Mouse (Mus musculus): ENCODE data around the gene Ssx2ip.
"Not testable (repeated sequence)": the region's sequence is repeated elsewhere in the genome, so short reads cannot be mapped to it uniquely, and the experiment has no call there.

The Ssx2ip gene

DNA sequence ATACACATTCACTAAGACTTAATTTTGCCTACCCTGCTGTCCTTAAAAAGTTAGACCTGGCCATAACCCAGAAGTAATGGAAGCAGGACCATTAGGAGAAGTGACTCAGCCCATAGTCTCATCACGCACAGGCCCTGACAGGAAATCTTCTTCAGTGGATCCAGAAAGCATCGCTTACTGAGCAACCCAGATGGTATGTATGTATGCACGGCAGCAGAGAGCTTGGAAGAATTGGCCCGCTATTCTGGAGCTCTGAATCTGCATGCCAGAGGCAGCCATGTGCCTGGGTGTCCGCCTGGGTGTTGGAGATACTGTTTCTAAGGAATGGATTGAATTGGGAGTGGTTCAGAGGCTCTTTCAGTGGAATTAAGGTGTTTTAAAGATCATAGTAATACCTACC, 5.2 kb upstream of the Ssx2ip start:
- DNase-seq (ENCODE audit: inconsistent age in 2 of 2, low spot score in 1 of 2), result no peak

- no peak for DNase-seq (ENCODE audit: inconsistent age in 2 of 2, low spot score in 1 of 2)
These were observed 672 bp upstream of the Ssx2ip start for GRCm38 (mm10) chr3:146403770-146404169.

DNA sequence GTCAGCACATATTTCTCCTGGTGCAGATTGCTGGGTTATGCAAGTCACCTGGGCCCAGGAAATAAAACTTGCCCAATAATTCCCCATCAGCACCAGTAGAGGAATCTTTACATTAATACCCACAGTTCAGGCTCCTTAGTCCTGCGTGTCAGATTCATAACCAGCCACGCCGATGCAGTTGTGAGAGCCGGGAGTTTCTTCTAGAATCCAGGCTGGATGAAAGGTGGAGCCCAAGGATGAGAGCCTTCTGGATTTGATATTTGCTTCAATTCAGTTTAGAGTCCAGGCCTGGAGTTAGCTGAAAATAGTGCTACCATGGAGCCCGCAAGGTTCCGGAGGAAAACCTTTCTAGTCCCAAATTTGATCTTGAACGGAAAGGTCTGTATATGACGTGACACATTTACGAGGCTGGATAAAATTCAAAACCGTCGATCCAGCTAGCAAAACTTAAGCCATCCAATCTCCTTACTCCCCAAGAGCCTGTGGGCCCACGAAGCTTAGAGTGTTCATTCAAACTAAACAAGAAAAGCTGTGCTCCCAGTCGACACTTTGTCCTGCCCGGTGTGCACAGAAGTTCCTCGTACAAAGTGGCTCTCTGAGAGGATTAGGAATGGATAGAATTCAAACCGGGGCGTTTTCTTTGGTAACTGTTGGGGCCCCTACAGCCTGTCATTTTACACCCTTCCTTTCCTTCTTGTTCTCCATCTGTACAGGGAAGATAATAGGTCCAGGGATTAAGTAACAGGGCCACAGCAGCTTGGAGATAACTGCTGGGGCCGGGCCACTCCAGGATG, 968 bp downstream of the Ssx2ip start:
- DNase-seq (ENCODE audit: inconsistent age in 2 of 2, low spot score in 1 of 2), result no peak

DNA sequence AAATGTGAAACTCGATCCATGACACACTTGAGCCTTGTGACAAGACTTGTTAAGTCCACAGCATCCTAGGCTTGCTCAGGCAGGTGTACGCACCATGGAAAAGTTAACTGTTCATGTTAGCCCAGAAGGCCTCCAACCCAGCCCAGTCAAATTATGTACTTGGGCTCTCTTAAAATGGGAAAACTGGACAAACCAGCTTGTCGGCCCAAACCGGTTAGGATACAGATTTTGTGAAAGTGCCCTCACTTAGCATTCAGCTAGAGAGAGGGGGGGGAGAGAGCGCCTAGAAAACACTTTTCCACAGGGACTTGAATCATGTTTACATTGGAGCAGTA, 1.5 kb downstream of the Ssx2ip start:
- no peak for DNase-seq (ENCODE audit: inconsistent age in 2 of 2, low spot score in 1 of 2)

GRCm38 (mm10) chr3:146407086-146407721, 2.8 kb downstream of the Ssx2ip start:
- DNase-seq (ENCODE audit: inconsistent age in 2 of 2, low spot score in 1 of 2), result no peak

DNA sequence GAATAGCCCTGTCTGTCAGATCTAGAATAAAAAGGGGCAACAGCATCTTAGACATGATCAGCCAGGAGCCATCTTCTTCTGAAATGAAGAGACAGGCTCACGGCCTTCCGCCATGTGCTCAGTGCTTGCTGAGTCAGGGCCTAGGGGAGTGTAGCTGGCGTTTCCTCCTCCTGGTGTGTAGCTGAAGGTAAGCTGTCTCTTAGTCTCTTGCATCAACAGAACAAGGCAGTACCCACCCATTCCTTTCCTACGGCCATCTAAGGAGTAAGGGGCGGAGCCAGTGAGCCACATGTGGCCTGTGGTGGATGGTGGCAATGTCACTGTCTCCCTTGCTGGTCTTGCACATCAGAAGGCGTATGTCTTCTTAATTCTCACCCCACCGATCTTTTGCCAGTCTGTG, 5.7 kb downstream of the Ssx2ip start:
- no peak for DNase-seq (ENCODE audit: inconsistent age in 2 of 2, low spot score in 1 of 2)

DNA sequence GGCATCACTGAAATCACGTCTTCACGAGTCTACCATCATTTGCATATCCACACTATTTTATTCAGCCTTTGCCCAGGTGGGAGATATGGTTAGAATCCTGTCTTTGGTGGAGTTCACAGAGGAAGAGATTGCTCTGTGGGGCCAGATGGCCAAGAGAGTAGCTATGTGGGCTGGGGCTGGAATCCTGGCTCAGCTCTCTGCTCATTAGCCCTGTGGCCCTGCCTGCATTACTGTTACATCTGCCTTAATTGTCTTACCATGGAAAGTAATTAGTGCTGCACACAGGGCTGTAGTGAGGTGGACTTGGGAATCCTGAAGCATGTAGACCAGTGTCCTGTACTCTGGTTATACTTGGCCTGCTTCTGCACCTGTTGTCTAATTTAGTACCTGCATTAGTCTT, 7.6 kb downstream of the Ssx2ip start:
- DNase-seq (ENCODE audit: inconsistent age in 2 of 2, low spot score in 1 of 2), result no peak

DNA sequence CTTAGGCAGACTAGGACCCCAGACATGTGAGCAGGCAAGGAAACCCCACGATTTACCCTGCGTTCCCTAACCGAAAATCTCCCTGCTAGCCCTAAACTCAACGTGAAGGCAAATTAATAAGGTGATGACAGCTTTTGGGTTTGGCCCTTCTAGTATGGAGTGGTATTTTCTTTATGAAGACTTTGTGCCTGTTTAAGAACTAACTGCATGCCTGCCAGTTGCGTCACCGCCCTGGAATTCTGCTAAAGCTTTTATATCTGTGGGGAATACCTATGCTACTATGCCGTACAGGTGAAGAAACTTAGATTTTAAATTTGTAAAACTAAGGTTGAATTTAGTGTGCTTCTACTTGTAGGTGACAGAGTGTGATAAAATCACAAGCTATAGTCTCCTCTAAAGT, 8.0 kb downstream of the Ssx2ip start:
- no peak for DNase-seq (ENCODE audit: inconsistent age in 2 of 2, low spot score in 1 of 2)

DNA sequence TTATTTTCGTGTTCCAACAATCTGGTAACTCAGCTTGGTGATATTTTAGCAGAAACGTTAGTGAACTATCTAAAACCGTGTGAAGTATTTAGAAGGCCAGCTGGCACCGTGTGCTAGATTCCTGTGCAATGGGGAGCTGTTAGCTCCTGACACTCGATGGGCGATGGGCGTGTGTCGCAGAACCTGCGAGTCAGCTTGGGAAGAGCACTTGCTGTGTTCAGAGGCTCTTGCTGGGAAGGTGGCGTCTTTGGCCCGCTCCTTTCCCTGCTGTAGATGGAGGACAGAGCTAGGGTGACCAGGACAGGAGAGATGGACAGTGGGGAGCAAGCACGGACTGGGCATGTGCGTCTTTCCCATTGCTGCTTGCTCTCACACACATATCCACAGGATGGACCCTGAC, 8.6 kb downstream of the Ssx2ip start:
- DNase-seq (ENCODE audit: inconsistent age in 2 of 2, low spot score in 1 of 2), result no peak

DNA sequence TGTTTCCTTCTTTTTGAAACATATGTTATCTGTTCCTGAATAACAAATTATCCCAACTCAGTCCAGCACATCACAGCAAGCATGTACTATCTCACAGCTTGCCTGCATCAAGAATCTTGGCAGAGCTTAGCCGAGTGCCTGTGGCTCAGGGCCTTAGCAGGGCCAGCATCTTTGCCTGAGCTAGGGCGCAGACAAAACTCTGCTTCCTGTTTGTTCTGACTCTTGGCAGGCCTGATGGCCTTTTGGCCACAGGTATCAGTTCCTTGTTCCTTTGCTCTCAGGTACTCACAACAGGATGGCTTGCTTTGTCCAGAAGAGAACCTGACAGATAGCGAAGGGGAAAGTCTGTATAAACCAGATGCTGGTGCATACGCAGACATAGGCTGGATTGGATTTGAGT, 9.6 kb downstream of the Ssx2ip start:
- DNase-seq (ENCODE audit: inconsistent age in 2 of 2, low spot score in 1 of 2), result no peak

DNA sequence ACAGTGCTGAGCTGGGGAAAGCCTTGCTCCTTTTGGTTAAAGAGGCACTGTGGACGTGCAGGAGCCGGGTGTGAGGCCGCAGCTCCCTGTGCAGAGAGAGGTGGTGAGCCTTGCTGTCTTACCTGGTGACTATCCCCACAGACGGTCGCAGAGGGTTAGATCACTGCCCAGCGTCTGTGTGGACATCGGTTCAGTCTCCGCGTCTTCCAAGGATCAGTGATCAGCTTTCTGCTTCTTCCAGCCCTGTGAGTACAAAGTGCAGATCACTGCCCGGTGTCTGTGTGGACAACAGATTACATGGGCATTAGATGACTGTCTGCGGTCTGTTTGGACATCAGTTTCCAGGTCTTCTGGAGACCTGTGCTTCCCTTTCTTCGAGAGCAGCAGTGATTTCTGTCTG, 10.1 kb downstream of the Ssx2ip start:
- no peak for DNase-seq (ENCODE audit: inconsistent age in 2 of 2, low spot score in 1 of 2)

- no peak for DNase-seq (ENCODE audit: inconsistent age in 2 of 2, low spot score in 1 of 2)
These were observed 13.4 kb downstream of the Ssx2ip start for GRCm38 (mm10) chr3:146417873-146418272.

- no peak for DNase-seq (ENCODE audit: inconsistent age in 2 of 2, low spot score in 1 of 2)
These were observed 14.5 kb downstream of the Ssx2ip start for GRCm38 (mm10) chr3:146418901-146419300.

- no peak for DNase-seq (ENCODE audit: inconsistent age in 2 of 2, low spot score in 1 of 2)
These were observed 15.1 kb downstream of the Ssx2ip start for GRCm38 (mm10) chr3:146419534-146419933.

- DNase-seq (ENCODE audit: inconsistent age in 2 of 2, low spot score in 1 of 2), result no peak
These were observed 15.6 kb downstream of the Ssx2ip start for GRCm38 (mm10) chr3:146419992-146420537.

DNA sequence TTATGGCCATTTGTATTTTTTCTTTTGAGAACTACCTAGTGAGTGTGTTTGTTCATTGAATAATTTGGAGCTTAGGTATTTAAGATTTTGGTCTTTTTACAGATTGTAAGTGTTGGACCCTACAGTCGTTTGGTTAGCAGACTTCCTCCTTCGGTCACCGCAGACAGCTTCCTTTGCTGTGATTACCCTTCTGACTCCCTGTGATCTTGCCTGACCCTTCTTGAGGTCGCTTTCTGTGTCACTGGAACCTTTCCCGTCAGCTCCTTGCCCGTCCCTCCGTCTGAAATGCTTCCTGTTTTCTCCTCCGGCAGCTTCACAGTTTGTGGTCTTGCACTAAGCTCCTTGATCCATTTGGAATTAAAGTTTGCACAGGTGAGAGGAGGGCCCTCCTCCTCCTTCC, 17.3 kb downstream of the Ssx2ip start:
- no peak for DNase-seq (ENCODE audit: inconsistent age in 2 of 2, low spot score in 1 of 2)

DNA sequence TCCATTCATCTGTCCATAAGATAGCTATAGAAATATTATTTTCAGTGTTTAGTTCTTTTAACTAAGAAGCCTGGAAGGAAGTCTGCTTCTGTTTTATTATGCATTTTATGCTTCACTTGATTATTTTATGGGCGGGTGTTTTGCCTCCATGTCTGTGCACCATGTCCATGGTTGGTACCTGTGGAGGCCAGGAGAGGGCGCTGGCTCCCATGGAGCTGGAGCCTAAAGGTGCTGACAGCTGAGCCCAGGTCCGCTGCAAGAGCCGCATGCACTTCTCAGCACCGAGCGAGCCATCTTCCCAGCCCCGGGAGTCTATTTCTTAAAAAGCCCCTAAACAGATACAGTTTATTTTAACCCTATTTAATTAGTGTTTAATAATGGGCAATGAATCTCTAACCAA, 19.3 kb downstream of the Ssx2ip start:
- no peak for DNase-seq (ENCODE audit: inconsistent age in 2 of 2, low spot score in 1 of 2)

GRCm38 (mm10) chr3:146424306-146424900, 20.0 kb downstream of the Ssx2ip start:
- no peak for DNase-seq (ENCODE audit: inconsistent age in 2 of 2, low spot score in 1 of 2)

- no peak for DNase-seq (ENCODE audit: inconsistent age in 2 of 2, low spot score in 1 of 2)
These were observed 21.5 kb downstream of the Ssx2ip start for GRCm38 (mm10) chr3:146425902-146426301.

DNA sequence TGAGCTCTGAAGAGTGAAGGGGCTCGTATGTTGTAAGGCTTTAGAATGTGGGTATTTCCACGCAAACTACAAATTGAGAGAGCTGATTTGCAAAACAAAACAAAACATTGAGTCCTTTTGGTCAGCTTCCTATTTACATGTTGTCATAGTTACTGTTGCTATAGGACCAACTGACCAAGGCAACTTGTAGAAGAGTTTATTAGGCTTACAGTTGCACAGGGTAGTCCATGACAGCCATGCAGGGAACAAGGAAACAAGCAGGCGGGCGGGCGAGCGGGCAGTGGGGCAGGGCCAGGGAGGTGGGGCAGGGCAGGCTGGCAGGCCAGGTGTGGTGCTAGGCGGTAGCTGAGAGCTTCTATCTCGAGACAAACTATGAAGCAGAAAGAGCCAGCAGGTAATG, 22.0 kb downstream of the Ssx2ip start:
- DNase-seq (ENCODE audit: inconsistent age in 2 of 2, low spot score in 1 of 2), result no peak

DNA sequence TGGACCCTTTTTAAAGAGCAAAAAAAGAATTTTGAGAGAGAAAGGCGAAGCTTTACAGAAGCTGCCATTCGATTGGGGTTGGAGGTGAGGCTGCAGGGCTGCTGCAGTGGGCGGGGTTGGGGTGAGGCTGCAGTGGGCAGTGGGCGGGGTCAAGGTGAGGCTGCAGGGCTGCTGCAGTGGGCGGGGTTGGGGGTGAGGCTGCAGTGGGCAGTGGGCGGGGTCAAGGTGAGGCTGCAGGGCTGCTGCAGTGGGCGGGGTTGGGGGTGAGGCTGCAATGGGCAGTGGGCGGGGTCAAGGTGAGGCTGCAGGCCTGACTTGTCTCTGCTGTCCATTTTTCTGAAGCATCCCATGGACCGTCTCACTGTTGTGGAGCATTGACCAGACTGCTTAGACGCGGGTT, 28.6 kb downstream of the Ssx2ip start:
- DNase-seq (ENCODE audit: inconsistent age in 2 of 2, low spot score in 1 of 2), result not testable (repeated sequence)

GRCm38 (mm10) chr3:146433681-146434350, 29.4 kb downstream of the Ssx2ip start:
- DNase-seq (ENCODE audit: inconsistent age in 2 of 2, low spot score in 1 of 2), result no peak
